Mouse (Mus musculus) heart, adult 11 months (tissue): ENCODE measurements at regions not wholly inside any gene's neighbourhood (a gene's known extent, or its start where the extent isn't known, plus 50 kb on each side); places are given as distances from the start of the nearest gene placed in this dataset.

Source experiments
- DNase-seq: peaks from one replicate; pipeline ENCODE4 v3.0.0; 2022

DNA sequence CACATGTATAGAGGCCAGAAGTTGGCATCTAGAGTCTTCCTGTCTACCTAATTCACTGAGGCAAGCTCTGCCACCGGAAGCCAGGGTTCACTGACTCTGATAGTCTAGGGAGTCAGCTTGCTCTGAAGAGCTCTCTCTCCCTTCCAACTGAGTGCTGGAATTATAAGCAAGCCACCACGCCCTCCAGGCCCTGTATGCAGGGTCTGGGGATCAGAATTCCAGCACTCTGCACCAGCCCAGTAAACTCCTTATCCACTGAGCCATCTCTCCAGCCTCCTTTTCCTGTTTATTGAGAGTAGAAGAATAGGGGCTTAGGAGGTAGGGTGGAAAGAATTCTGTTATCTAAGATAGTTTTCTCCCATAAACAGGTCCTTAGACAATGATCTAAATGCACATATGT, 215.3 kb downstream of the Mreg start:
- peak; percentile 36 for DNase-seq

DNA sequence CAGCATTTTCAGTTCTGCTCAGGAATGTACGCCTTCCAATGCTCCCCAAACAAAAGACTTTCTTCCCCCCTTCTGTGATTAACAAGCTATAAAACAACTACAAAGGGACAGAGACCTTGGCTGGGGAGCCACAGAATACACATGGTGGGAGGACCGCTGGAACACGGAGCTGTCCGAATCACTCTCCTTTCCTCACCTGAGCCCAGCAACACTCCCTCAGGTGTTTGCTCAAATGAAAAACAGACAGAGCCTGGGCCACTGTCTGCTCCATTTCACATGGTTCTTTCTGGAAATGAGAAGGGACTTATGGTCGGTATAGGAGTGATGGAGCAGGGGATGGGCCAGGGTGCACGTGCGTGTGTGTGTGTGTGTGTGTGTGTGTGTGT, 215.9 kb downstream of the Mreg start:
- peak; percentile 80 for DNase-seq

DNA sequence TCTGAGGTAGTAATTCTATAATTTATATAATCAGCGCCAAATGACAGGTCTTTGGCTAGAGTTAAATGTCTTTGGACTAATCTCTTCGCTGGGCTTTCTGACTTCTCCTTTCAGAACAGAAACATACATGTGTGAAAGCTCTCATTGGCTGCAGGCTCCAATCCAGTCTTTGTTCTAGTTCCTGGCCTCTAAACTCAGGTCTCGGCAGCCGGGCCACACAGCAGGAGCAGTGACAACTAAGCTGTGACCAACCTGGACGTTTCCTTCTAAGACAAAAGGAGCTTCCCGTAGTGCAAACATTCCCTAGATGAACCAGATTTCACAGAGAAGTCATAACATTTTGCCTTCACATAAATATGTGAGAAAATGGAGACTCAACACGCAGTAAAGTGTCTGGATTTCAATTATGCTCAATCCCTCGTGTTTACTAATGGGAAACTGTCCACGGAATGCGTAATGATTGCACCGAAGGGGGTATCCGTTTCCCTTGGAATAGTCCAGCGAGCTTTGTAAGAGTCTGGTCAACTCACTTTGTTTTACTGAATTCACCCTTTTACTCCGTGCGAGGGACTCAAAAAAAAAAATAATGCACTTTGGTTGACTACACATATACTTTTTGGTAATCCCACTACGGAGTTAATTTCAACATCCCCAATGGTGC, 216.4 kb downstream of the Mreg start:
- DNase-seq: peak; percentile 60

DNA sequence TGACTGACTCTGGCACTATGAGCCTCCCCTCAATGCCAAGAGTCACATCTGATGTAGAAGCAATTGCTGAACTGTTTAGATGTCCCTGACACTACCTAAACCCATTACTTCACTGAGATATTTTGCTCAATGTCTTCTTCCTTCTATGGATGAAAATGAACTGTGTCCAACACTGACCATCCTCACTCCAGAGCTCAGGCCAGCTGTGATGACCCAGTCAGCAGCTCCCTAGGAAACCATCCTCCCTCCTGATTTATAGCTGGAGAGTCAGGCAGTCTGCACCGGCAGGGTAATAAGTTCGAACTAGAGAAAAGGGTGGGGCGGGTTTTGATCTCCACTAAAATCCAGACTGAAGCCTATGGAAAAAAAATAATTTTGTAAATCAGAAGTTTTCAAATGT, 221.2 kb downstream of the Mreg start:
- peak; percentile 61 for DNase-seq

DNA sequence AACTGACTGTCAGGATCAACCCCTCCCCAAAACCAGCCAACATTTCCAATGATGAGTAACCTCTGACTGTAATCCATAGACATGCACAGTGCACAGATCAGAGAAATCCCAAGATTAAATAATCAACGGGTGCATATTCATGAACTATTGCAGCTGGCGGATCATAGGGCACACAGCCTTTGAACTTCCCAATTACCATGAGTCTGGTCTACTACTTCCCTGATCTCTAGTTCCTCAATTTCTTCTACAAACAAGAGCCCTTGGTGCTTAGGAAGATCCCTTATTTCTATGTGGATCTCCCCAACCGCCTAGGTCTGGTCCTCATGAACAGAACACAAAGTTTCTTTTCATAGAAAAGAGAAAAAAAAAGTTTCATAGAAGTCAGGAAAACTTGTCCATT, 224.0 kb downstream of the Mreg start:
- DNase-seq: peak; percentile 30

DNA sequence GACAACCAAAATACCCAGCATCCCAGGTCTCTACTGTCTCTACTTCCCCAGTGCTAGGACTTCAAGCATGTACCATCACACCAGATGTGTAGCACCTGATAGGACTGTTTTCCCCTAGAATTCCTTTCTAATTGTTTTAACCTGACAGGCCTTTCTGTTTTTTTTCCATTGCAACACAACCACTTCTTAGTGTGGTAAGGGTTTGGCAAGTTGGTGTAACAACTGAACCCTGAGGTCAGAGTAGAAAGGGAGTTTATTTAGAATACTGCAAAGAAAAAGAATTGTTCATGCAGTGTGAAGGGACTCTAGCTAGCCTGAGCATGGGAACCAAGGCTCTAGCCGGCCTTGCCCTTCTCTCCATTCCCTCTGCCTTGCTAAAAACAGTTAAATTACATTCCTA, 226.1 kb downstream of the Mreg start:
- DNase-seq: peak; percentile 35

DNA sequence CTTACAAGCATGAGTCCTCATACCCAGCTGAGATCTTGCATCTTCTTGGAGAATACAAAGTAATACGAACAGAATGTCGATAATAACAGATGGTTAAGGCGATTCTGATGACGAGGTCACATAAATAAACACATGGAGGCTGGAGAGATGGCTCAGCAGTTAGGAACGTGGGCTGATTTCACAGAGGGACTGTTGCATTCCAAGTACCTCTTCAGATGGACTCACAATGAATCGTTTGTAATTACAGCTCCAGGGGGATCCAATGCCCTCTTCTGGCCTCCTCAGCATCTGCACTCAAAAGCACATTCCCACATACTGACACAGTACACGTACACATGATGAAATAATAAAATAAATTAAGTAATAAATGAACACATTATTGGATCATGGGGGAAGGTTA, 228.3 kb downstream of the Mreg start:
- DNase-seq: peak; percentile 61

DNA sequence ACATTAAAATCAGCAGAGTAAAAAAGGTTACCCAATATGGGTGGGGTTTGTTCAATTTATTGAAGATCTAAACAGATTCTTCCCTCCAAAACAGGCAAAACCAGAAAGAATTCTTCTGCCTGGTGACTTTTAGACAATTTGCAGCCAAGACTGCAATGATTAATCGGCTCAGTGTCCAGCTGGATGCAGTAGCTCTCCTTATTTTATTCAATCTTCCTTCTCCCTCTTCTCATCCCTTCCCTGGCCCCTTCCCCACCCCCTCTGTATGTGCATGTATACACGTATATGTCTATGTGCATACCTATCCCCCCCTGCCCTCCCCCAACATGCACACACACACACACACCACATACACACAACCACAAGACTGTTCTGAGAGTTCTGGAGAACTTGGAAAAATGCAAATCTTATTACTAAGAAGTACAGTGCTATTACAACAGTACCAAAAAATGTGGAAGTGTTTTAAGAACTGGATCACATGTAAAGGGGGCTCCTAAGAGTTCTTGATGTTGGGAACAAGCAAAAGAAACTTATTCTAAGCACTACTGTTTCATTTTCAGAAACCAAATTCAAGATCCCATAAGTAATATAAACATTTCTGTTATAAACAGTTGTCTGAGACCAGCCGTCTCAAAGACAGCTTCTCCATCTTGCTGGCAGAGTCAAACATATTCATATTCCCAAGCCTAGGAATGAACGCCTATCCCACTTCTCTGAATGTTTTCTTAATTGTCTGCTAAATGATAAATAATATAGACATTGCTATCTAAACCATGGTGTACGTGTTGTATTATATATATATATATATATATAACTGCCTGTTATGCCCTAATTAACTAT, 229.5 kb downstream of the Mreg start:
- peak; percentile 12 for DNase-seq

DNA sequence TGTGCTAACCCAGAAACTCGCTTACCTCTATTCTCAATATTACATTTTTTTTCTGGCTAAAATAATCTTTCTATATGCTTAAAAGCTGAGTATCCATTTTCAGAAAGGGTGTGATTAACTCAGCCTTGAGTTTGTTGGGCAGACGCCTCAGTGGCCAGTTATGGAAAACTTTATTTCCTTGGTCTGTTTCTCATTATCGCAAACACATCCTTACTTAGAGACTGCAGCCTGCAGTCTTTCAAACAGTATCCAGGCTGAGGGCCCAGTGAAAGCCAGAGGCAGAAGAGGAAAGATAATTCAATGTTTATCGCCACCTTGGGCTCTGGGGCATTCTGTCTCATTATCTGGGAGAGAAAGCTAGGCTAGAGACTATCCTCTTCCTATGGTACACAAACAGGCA, 231.5 kb downstream of the Mreg start:
- peak; percentile 36 for DNase-seq

DNA sequence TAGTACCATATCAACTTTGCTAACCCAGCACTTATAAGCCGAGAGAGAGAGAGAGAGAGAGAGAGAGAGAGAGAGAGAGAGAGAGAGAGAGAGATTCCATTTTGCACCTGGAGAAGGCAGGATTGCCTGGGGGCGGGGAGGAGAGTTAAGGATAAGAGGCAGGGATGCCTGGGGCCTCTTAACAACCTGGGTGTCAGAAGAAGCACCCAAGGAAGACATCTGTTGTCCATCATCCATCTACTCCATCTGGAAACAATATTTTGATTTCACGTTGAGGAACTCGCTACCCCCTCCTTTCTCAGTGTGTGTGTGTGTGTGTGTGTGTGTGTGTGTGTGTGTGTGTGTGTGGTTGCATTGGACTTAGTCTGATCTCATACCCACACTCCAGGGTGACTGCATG, 232.8 kb downstream of the Mreg start:
- no peak for DNase-seq

DNA sequence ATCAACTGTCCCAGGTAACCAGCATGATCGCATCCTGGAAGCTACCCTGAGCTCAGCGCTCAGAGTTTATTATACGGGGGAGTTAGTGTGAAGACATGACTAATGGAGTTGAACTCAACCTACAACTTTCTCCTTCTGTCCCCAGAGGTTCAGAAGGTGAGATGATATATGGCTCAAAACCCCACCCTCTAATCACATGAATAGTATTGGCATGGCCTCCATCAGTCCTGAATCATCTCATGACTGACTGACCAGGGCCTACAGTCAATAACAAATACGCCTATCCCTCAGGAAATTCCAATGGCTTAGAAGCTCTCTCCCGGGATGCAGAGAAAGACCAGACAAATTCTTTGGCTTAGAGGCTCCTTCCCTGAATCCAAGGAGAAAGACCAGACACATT, 234.7 kb downstream of the Mreg start:
- DNase-seq: peak; percentile 37

DNA sequence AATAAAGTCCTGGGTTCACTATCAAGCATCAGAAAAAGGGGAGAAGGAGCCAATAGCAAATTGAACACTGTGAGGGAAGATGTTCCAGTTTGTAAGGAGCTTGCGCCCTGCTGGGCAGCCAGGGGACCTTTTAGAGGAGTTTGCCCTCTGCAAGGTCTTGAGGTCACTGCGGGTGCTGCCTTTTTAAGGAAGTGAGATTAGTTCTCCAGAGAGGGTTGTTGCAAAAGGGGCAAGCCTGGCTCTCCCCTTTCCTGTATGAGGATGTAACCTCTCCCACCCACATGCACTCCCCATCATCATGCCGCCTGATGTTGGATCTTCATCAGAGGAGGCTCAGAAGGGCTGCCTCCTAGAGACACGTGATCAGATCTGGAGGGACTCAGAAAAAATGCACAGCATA, 237.4 kb downstream of the Mreg start:
- DNase-seq: peak; percentile 92

DNA sequence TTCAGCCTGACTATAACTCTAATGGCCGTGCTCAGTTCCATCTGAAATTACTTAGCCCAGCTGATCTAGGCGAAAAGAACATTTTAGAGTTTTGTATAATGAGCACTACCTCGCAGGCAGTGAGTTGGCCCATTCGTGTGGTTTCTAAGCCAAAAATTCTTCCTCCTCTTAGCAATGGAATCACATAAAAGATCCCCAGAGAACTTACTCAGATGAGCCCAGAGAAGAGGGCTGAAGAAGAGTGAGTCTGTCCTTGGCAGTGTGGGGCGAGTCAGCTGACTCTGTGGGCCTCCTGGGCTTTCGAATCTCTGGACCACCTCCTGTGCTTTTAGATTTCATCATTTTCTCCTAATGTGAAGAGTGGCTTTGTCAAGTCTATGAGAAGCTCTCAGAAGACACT, 240.2 kb downstream of the Mreg start:
- DNase-seq: peak; percentile 95

DNA sequence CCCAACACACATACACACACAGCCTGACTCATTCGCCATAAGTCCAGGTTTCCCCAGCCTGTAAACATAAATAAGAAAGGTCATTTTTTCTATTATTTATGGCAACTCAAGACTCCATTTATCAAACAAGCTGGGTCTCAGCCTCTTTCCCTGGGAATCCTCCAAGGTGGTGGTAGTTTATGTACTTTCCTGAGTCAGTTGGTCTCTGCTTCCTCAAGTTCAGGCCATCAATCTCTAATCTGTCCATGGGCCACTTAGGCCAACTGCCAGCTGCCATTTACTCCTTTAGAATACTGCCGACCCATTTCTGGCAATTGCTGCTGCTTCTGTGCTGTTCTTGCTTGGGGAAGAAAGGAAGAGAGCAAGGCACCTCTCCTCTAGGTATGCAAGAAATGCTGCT, 241.3 kb downstream of the Mreg start:
- DNase-seq: peak; percentile 68

DNA sequence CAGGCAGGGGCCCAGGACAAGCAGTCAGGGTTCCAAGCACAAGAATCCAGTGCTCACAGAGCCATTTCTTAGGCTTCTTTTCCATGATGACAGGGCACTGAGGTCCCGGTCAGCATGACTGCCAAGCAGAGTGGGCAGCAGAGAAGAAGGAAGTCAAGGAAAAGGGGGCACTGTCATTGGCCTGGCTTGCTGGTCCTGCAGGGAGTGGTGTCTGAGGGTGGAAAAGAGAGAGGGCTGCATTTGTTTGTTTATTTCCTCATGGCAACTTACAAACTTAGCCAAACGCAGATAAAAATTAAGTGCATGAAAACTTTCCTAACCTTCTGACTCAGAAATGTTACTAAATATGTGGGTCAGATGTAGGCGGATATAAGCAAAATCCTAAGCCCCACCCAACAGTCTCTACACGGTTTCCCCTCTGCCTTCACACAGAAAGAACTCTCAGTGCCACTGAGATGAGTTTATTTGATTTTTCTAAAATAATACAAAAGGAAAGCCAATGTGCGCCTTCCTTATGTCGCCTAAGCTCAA, 244.5 kb downstream of the Mreg start:
- peak; percentile 74 for DNase-seq

DNA sequence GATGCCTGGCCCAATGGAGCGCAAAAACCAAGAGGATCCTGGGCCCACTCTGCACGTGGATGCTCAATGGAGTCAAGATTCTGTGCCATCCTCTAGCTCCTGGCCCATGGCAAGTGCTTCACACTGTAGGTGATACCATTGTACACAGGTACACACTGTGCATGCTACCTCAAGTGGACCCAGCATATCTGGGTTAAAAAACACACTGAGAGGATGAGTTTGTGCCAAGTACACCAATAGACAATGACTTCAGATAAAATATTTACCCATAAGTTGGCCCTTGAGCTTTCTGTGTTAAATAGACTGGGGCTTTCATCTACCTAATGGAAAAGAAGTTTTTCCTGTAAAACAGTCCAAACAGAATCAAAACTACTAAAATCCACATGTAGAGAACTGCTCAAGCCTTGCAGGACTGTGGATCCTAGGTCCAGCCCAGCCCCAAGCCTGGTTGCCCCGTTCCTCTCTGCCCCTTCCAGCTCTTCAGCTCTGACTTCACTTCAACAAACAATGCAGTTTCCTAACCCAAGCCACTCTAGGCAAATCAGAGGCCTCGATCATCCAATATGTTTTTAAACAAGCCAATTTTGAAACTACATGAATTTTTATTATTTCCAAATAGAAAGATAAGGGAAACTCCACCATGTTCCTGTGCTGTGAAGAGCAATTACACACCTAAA, 247.5 kb downstream of the Mreg start:
- DNase-seq: peak; percentile 53

DNA sequence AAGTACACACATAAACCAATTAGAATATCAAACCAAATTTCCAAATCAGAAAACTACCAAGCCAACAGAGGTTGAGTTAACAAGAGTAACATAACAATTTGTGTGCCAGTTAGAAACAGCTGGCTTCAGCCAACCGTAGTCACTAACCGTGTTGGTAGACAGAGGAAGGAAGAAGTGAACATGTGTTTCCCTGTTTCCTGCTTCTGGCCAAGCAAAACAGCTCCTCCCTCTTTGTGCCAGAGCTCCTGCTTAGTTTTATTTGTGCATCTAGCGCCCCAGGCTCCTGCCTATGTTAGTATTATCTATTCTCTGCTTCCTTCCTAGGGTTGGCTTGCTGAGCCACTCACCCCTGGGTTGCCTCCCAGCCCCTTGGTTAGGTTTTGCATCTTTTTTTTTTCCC, 255.2 kb downstream of the Mreg start:
- peak; percentile 94 for DNase-seq

DNA sequence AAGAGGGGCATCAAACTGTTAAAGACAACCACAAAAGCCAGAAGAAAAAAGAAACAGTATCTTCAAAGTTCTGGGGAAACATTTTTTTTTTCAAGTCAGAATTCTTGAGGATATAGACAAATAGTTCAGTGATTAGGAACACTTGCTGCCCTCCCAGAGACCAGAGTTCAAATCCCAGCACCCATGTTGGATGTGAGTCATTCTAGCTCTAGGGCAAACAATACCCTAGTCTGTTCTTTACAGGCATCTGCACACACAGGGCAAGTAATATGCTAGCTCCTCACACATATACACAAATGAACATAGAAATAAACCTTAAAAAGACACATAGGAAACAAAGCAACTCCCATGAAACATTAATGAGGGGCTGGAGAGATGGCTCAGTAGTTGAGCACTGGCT, 256.8 kb downstream of the Mreg start:
- peak; percentile 51 for DNase-seq

DNA sequence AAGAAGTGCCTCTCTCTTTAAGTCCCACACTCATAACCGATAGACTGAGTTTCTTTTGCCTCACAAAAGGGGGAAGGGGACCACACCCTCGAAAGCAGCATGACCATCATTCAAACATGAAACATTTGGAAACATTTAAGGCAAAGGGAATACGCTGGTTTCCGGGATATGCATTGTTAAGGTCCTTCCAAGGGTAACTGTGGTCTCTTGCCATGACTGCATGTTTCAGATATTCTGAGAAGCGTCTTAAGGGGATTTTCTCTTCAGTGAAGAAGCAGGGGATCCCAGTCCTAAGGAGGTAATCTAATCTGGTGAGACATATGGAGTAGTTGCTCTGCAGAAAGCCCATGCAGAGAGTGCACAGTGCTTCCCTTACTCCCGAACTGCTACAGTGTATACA, 258.8 kb downstream of the Mreg start:
- peak; percentile 34 for DNase-seq

DNA sequence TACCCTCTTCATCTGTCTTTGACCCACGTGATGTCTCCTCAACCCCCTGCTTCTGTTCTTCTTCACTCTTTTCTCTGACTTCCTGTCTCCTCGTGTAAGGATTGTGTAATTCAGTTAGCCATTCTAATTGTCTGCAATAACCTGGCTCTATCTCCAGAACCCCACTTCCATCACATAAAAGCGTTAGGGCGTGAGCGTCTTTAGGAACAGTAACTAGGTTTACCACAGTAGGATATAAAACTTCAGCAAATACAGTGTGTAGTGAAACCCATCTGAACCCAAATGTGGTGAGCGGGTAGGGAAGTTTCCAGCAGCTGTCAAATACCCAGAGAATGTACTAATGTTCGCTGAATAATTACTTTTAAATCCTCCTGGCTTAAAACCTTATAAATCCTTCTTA, 262.6 kb downstream of the Mreg start:
- no peak for DNase-seq

DNA sequence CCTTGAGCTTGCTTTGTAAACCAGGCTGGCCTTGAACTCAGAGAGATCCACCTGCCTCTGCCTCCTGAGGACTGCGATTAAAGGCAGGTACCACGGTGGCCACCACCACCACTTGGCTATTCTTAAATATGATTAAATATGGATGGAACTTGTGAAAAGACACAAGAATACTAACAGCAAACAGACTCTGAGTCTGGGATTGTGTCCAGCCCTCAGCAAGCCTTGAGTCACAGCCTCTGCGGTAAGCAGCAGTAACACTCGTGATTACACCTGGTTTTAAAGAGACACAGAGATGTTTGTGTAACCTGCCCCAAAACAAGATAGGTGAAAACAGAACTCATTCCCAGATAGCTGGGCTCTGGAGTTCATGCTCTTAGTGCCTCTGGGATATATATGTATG, 263.4 kb downstream of the Mreg start:
- DNase-seq: peak; percentile 14

DNA sequence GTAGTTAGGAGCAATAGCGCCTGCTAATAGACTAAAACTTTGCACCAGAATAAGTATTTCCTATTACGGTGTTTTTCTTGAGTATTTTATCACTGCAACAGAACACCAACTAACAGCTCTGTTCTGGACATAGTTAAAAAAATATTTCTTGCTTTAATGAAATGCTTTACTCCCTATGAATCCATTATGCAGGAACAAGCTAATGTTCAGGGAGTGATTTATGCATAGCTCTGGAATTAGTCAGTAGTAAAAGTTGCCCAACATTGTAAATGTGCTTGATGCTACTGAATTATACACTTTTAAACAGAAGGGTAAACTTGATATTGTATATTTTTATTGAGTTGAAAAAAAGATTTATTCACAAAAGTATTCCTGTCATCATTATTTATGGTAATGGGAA, 264.6 kb downstream of the Mreg start:
- no peak for DNase-seq

DNA sequence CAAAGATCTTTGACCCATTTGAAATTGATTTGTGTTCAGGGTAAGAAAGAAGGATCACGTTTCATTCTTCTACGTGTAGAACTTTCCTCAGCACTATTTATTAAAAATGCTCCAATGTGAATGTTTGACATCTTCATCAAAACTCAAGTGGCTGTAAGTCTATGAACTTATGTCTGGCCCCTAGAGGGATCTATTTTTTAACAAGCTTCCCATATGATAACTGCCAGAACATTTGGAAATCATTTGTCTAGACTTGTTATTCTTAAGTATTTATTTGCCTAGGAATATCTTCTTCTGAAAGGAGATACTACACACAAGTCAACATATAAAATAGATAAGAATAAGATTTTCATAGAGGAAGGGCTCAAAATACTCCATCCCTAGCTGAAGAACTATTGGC, 265.2 kb downstream of the Mreg start:
- DNase-seq: no peak

DNA sequence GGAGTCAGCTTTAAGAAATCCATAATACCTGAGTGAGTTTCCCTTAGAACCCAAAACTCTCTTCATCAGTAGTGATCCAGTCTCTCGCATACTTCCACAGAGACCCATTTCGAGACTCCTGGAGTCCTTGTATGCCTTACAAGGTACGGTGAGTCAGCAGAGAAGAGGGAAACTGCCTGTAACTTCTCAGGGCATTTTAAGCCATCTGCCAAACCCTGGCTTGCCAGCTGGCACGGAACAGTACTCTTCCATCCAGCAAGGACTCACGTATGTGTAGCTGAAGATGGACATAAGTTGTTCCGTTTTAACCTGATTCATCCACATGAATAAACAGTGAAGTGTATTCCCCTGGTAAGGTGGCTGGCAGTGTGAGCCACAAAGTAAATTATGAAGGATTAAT, 267.0 kb downstream of the Mreg start:
- DNase-seq: peak; percentile 81
